Mouse (Mus musculus) left cerebral cortex, adult 18-20 months (tissue): ENCODE measurements around the gene Tsga8. TPM values are rescaled to one million over a fixed set of nuclear protein-coding genes. Genes with fewer than 3 reads are reported as not detected.

Experiments
- DNase-seq, 2 experiments: peaks; one replicate each; pipeline ENCODE4 v3.0.0; 2021 to 2022; ENCODE audit warnings: low spot score in 2 of 2, mixed read lengths in 1 of 2
- long read RNA-seq, 2 experiments: library from polyadenylated mRNA; stranded (forward); transcript quantifications; one replicate each; pipeline ENCODE4 v2.0.0; 2021
- total RNA-seq, 2 experiments: library from RNA; stranded (reverse); gene quantifications; 2 replicates each; pipeline ENCODE4 v1.2.3; 2021

Gene Tsga8
- total RNA-seq = not detected
- long read RNA-seq, experiment 1 = 0 reads
- long read RNA-seq, experiment 2 = 0 reads

- no peak for DNase-seq
Measured at GRCm38 (mm10) chrX:83487598-83487997, at the start of gene Tsga8. Gene Tsga8, minus strand, starts transcription at chrX:83487924.
